Mouse (Mus musculus): Measurements from ENCODE around the gene Hnrnpl.

Gene Hnrnpl

GRCm38 (mm10) chr7:28808221-28808941 lies at the start of gene Hnrnpl:
Hnrnpl (plus strand) TSS chr7:28808541.
- DNase-seq = peak; percentile 66

- no peak for DNase-seq
Measured at GRCm38 (mm10) chr7:28758623-28759022, 49.7 kb upstream of the Hnrnpl start.

- no peak for DNase-seq
Measured at GRCm38 (mm10) chr7:28761907-28762306, 46.4 kb upstream of the Hnrnpl start.

- no peak for DNase-seq
Measured at GRCm38 (mm10) chr7:28765211-28765610, 43.1 kb upstream of the Hnrnpl start.

- DNase-seq = peak; percentile 99
Measured at GRCm38 (mm10) chr7:28766173-28766879, 42.0 kb upstream of the Hnrnpl start, which contains the start of gene Sirt2. Sirt2 (plus strand) TSS chr7:28766735.

GRCm38 (mm10) chr7:28766910-28767309 lies 41.4 kb upstream of the Hnrnpl start:
- DNase-seq = no peak

- peak; percentile 68 for DNase-seq
Measured at GRCm38 (mm10) chr7:28767462-28767965, 40.8 kb upstream of the Hnrnpl start, which contains the start of gene Nfkbib. Nfkbib (minus strand) TSS chr7:28767512.

GRCm38 (mm10) chr7:28769414-28769958 lies 38.9 kb upstream of the Hnrnpl start:
- DNase-seq = no peak

GRCm38 (mm10) chr7:28770309-28770708 lies 38.0 kb upstream of the Hnrnpl start:
- DNase-seq = no peak

GRCm38 (mm10) chr7:28771867-28772266 lies 36.5 kb upstream of the Hnrnpl start:
- DNase-seq = no peak

- no peak for DNase-seq
Measured at GRCm38 (mm10) chr7:28773163-28773562, 35.2 kb upstream of the Hnrnpl start.

GRCm38 (mm10) chr7:28774164-28774563 lies 34.2 kb upstream of the Hnrnpl start:
- no peak for DNase-seq

GRCm38 (mm10) chr7:28775129-28775528 lies 33.2 kb upstream of the Hnrnpl start:
- DNase-seq = no peak

- DNase-seq = no peak
Measured at GRCm38 (mm10) chr7:28778825-28779224, 29.5 kb upstream of the Hnrnpl start.

GRCm38 (mm10) chr7:28780067-28780658 lies 28.2 kb upstream of the Hnrnpl start:
- peak; percentile 89 for DNase-seq

- no peak for DNase-seq
Measured at GRCm38 (mm10) chr7:28780857-28781256, 27.5 kb upstream of the Hnrnpl start.

GRCm38 (mm10) chr7:28781261-28781663 lies 27.1 kb upstream of the Hnrnpl start:
- DNase-seq = no peak

- DNase-seq = no peak
Measured at GRCm38 (mm10) chr7:28785161-28785560, 23.2 kb upstream of the Hnrnpl start.

GRCm38 (mm10) chr7:28787884-28788283 lies 20.5 kb upstream of the Hnrnpl start:
- DNase-seq = no peak

- DNase-seq = no peak
Measured at GRCm38 (mm10) chr7:28788307-28789195, 19.8 kb upstream of the Hnrnpl start, which contains the start of gene Rinl. Rinl (plus strand) TSS chr7:28788969.

GRCm38 (mm10) chr7:28789235-28789634 lies 19.1 kb upstream of the Hnrnpl start:
- DNase-seq = no peak

All from cerebellum, adult 9-11 months (tissue).